Mouse (Mus musculus) forebrain, embryonic 10.5 days (tissue): ENCODE data around the gene Prx. TPM values are rescaled to one million over a fixed set of nuclear protein-coding genes. Genes with fewer than 3 reads are reported as not detected.
A peak's percentile ranks its signal among the peaks of the same experiment; 100 is the strongest.

Experiments
- DNase-seq: peaks from one replicate; pipeline ENCODE4 v3.0.0-alpha.2; 2017; ENCODE audit warnings: low spot score; ENCODE audit errors: extremely low spot score
- H3K27ac ChIP-seq: fragments of 300-500 bp; sonication (generic); 2 replicates; pipeline ENCODE4 v1.5.1; 2016; ENCODE audit warnings: mild to moderate bottlenecking
- H3K27me3 ChIP-seq: fragments of 300-500 bp; sonication (generic); 2 replicates; pipeline ENCODE4 v1.6.1; 2016; ENCODE audit warnings: mild to moderate bottlenecking; ENCODE audit not compliant: poor library complexity, severe bottlenecking
- H3K36me3 ChIP-seq: fragments of 300-500 bp; sonication (generic); replicated peaks from 2 replicates; pipeline ENCODE4 v1.6.1; 2016; ENCODE audit warnings: mild to moderate bottlenecking, moderate library complexity
- H3K4me1 ChIP-seq: fragments of 300-500 bp; sonication (generic); 2 replicates; pipeline ENCODE4 v1.6.1; 2016
- H3K4me3 ChIP-seq: fragments of 300-500 bp; sonication (generic); 2 replicates; pipeline ENCODE4 v1.5.1; 2016; ENCODE audit warnings: mild to moderate bottlenecking, moderate library complexity
- H3K9me3 ChIP-seq: fragments of 300-500 bp; sonication (generic); 2 replicates; pipeline ENCODE4 v1.6.1; 2016; ENCODE audit warnings: mild to moderate bottlenecking, moderate library complexity
- WGBS: fragments of 180-500 bp; shearing (Covaris S2); methylation state at CpG from one replicate; pipeline ENCODE4 v1.1.7; 2016; 5-methylcytosine and 5-hydroxymethylcytosine counted together
- polyA plus RNA-seq: library from polyadenylated mRNA; unstranded; fragments of >200 nt; fragmentation: Nextera tagmentation; extraction: Ambion mirVana; gene quantifications from 2 replicates; pipeline ENCODE4 v1.2.1, GENCODE M21; 2016

Gene Prx
- polyA plus RNA-seq, 1 experiment from 2014 or later, result 3.1 TPM

DNA sequence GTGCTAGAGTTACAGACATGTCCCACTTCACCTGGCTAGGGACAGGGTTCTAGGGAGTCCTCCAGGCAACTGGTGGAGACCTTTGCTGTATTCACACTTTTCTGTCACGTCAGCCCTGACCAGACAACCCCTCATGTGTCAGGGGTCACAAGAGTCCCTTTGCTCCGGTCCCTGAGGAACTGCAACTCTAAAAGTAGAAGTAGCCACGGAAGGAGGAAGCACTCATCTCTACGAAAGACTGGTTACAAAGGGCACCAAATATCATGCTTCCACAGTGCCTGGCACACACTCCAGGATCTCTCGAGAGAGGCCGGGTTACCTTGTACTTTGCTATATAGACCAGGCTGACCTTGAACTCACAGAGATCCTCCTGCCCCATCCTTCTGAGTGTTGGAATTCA is 37.5 kb downstream of the Prx start:
- no peak for DNase-seq
- no peaks in the 10 kb centered on the region; the same call in 1 of the 2 replicates for H3K27me3 ChIP-seq
- no peak overlapping the region for H3K27ac ChIP-seq
- 92% methylated on average over 6 of the region's 6 CpGs for WGBS
- H3K9me3 ChIP-seq, result no peaks in the 10 kb centered on the region
- peaks cover 4% of the 10 kb centered on the region for H3K4me1 ChIP-seq
- H3K36me3 ChIP-seq, result peaks cover 57% of the 10 kb centered on the region
- H3K4me3 ChIP-seq, result no peak overlapping the region

DNA sequence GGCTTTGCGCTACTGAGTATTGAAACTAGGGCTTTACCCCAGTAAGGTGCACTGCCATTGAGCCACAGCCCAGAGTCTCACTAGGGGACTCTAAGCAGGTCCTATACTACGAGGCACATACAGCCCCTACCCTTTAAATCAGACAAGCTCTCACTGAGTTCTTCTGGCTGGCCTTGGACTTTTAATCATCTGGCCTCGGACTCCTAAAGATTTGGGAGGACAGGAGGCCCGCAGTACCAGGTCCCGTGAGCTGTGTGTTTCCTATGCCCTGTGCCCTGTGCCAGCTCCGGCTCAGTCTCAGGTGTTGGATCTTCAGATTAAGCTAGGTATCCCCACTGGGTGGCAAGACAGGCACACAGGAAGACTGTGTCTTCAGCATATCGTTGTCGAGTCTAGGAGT is 38.9 kb downstream of the Prx start:
- H3K36me3 ChIP-seq, result peaks cover 44% of the 10 kb centered on the region
- H3K4me1 ChIP-seq, result peaks cover 18% of the 10 kb centered on the region
- H3K27me3 ChIP-seq, result no peaks in the 10 kb centered on the region; the same call in 1 of the 2 replicates
- no peak overlapping the region for H3K4me3 ChIP-seq
- H3K27ac ChIP-seq, result no peak overlapping the region
- H3K9me3 ChIP-seq, result no peaks in the 10 kb centered on the region
- 92% methylated on average over 8 of the region's 8 CpGs for WGBS
- no peak for DNase-seq

DNA sequence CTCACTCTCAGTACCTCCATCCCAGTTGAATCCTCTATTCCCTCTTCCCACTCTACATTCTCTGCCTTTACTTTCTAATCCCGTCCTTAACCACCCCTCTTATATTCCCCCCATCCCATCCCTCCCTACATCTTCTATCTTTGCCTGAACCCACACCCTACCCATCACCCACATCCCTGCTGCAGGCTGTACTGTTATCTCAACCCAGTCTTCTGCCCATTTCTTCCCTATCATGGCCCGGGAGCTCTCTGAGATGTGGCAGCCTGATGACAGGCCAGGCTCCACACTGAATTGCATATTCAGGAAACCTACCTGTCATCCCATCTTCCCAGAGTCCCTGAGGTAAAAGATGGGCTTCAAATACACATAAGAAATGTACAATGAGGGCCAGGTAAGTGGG is 39.7 kb downstream of the Prx start:
- Histone ChIP-seq H3K9me3 (no peaks in the 10 kb centered on the region), H3K27me3 (no peaks in the 10 kb centered on the region; the same call in 1 of the 2 replicates), H3K36me3 (peaks cover 36% of the 10 kb centered on the region), H3K4me3 (no peak overlapping the region), H3K4me1 (peaks cover 20% of the 10 kb centered on the region), H3K27ac (no peak overlapping the region)
- no peak for DNase-seq
- WGBS, result 77% methylated on average over 2 of the region's 2 CpGs

- Histone ChIP-seq H3K4me1 (peaks cover 20% of the 10 kb centered on the region), H3K4me3 (no peak overlapping the region), H3K9me3 (no peaks in the 10 kb centered on the region), H3K27me3 (no peaks in the 10 kb centered on the region; the same call in 1 of the 2 replicates), H3K27ac (no peak overlapping the region), H3K36me3 (peaks cover 23% of the 10 kb centered on the region)
- WGBS, result 77% methylated on average over 2 of the region's 2 CpGs
- no peak for DNase-seq
Observed at GRCm38 (mm10) chr7:27540521-27540920, 41.4 kb downstream of the Prx start.

- H3K27ac ChIP-seq, result no peak overlapping the region
- WGBS, result 84% methylated on average over 6 of the region's 6 CpGs
- no peak overlapping the region for H3K4me3 ChIP-seq
- no peaks in the 10 kb centered on the region; the same call in 1 of the 2 replicates for H3K27me3 ChIP-seq
- peaks cover 19% of the 10 kb centered on the region for H3K36me3 ChIP-seq
- DNase-seq, result no peak
- peaks cover 20% of the 10 kb centered on the region for H3K4me1 ChIP-seq
- no peaks in the 10 kb centered on the region for H3K9me3 ChIP-seq
Observed at GRCm38 (mm10) chr7:27540935-27541334, 41.8 kb downstream of the Prx start.

GRCm38 (mm10) chr7:27541431-27541830 is 42.3 kb downstream of the Prx start:
- Histone ChIP-seq H3K9me3 (no peaks in the 10 kb centered on the region), H3K4me1 (peaks cover 20% of the 10 kb centered on the region), H3K36me3 (peaks cover 14% of the 10 kb centered on the region), H3K4me3 (peak overlapping the region; percentile 56; the same call in 1 of the 2 replicates), H3K27ac (no peak overlapping the region), H3K27me3 (no peaks in the 10 kb centered on the region; the same call in 1 of the 2 replicates)
- no peak for DNase-seq
- 85% methylated on average over 16 of the region's 16 CpGs for WGBS

DNA sequence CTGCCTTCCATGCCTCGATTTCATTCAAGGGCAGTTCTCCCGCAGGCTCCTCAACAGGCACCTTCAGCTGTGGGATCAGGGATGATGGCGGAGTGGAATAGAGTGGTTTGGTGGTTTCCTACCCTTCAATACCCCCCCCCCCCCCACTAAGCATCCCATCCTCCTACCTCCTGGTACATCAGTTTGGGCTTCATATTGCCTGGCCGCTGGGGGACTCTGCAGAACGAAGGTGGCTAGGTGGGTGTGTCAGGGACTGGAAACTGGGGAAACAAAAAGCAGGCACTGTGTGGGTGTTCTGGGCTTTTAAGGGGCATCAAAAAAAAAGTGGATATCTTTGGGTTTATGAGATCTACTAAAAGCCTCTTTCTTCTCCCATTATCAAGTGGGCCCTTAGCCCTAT is 42.8 kb downstream of the Prx start:
- WGBS, result 61% methylated on average over 5 of the region's 5 CpGs

DNA sequence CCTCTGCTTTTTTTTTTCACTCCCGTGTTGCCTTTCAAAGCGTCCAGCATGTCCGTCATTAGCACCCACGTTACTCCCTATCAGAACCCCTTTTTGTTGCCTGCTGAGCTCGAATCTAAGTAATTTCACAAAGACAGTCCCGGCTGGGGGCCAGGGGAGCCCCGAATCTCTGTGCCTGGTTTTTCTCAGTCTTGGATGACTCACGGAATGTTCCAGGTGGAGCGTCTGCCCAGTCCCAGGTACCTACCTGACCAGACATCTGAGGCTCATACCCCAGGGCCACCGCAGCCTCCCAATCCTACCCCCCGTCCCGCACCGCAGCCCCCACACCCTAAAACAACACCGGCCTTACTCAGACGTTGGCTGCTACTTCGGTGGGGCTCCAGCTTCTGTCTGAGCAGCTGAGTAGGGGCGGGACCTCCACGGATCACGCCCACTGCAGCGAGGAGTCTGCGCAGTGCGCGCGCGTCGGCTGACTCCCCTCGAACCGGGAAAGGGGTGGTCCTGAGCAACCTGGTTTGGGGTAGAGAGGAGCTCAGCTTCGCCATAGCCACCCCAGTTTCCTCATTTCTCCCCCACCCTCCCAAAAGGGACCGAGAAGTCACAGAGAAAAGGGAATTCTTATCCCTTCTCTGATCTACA is 43.4 kb downstream of the Prx start:
- H3K27me3 ChIP-seq, result no peaks in the 10 kb centered on the region; the same call in 1 of the 2 replicates
- peak; percentile 77 for DNase-seq
- peak overlapping the region; percentile 71 for H3K27ac ChIP-seq
- peaks cover 20% of the 10 kb centered on the region for H3K4me1 ChIP-seq
- WGBS, result 5% methylated on average over 30 of the region's 30 CpGs
- H3K4me3 ChIP-seq, result peak overlapping the region; percentile 56
- peaks cover 6% of the 10 kb centered on the region; the same call in 1 of the 2 replicates for H3K36me3 ChIP-seq
- H3K9me3 ChIP-seq, result no peaks in the 10 kb centered on the region

More for the DNA sequence above, 42.8 kb downstream of the Prx start:
- Histone ChIP-seq H3K4me3 (peak overlapping the region; percentile 56), H3K4me1 (peaks cover 20% of the 10 kb centered on the region), H3K27ac (no peak overlapping the region), H3K27me3 (no peaks in the 10 kb centered on the region; the same call in 1 of the 2 replicates), H3K9me3 (no peaks in the 10 kb centered on the region), H3K36me3 (peaks cover 11% of the 10 kb centered on the region; the same call in 1 of the 2 replicates)
- DNase-seq, result no peak

DNA sequence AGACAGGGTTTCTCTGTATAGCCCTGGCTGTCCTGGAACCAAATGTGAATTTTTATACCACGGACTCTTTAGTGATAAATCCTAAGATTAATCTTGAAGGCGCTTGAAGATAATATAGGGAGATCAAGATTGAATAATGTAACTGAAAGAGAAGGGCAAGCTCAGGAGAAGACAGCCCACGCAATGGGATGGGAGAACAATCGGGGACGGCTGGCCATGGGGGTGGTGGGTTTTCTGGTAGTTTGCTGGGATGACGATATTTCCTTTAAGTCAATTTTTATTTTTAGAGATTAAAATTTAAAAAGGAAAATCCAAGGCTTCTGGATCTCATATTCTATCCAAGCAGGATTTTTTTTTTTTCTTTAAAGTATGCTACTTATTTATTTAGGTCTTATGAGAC is 43.9 kb downstream of the Prx start:
- Histone ChIP-seq H3K27me3 (no peaks in the 10 kb centered on the region; the same call in 1 of the 2 replicates), H3K27ac (peak overlapping the region; percentile 71), H3K4me1 (peaks cover 20% of the 10 kb centered on the region), H3K9me3 (no peaks in the 10 kb centered on the region), H3K36me3 (0 out of 2 replicates have a peak, but pooled peaks cover 6% of the 10 kb centered on the region), H3K4me3 (peak overlapping the region; percentile 56)
- DNase-seq, result no peak
- 59% methylated on average over 6 of the region's 6 CpGs for WGBS

DNA sequence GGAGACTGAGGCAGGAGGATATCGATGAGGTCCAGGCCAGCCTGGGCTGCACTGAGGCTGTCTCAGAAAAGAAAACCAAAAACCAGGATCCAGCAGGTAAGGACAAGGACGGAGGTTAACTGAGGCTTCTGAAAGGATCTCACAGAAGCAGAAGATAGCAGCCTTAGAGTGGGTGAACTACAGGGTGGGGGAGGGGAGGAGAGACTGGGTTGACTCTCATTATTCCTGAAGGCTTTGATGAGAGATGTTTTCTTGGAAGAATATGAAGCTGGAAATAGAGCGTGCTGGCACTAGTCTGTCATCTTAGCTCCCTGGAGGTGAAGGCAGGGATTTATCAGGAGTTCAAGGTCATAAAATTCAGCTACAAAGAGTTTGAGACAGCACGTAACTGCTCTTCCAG is 44.7 kb downstream of the Prx start:
- no peaks in the 10 kb centered on the region for H3K9me3 ChIP-seq
- H3K36me3 ChIP-seq, result 0 out of 2 replicates have a peak, but pooled peaks cover 6% of the 10 kb centered on the region
- H3K27me3 ChIP-seq, result no peaks in the 10 kb centered on the region; the same call in 1 of the 2 replicates
- H3K4me1 ChIP-seq, result peaks cover 20% of the 10 kb centered on the region
- H3K4me3 ChIP-seq, result no peak overlapping the region
- 87% methylated on average over 4 of the region's 4 CpGs for WGBS
- H3K27ac ChIP-seq, result no peak overlapping the region
- DNase-seq, result no peak

- WGBS, result 87% methylated on average over 12 of the region's 12 CpGs
- H3K36me3 ChIP-seq, result 0 out of 2 replicates have a peak, but pooled peaks cover 3% of the 10 kb centered on the region
Observed at GRCm38 (mm10) chr7:27544675-27545370, 45.7 kb downstream of the Prx start.

GRCm38 (mm10) chr7:27549597-27549996 is 50.5 kb downstream of the Prx start:
- DNase-seq, result no peak

More at GRCm38 (mm10) chr7:27544675-27545370, 45.7 kb downstream of the Prx start:
- H3K27ac ChIP-seq, result no peak overlapping the region
- peaks cover 20% of the 10 kb centered on the region for H3K4me1 ChIP-seq
- H3K27me3 ChIP-seq, result no peaks in the 10 kb centered on the region; the same call in 1 of the 2 replicates
- no peak for DNase-seq
- no peaks in the 10 kb centered on the region for H3K9me3 ChIP-seq
- H3K4me3 ChIP-seq, result no peak overlapping the region

DNA sequence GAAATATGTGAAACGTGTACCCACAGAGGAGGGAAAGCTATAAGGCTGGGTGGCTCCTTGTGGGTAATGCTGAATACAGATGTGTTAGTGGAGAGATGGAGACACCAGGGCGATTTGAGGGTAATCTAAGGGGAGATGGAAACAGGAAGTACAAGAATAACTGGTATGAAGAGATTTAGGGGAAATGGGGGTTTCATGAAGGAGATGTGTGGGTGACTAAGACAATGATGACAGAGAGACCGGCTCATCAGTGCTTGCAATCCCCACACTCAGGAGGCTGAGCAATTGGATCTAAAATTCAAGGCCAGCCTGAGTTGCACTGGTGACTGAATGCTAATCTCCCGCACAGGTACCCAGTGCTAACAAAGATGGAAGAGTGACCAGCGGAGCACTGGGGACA is 52.9 kb downstream of the Prx start:
- no peak for DNase-seq
- H3K27ac ChIP-seq, result no peak overlapping the region
- 65% methylated on average over 5 of the region's 5 CpGs for WGBS
- peaks cover 28% of the 10 kb centered on the region for H3K4me1 ChIP-seq
- H3K9me3 ChIP-seq, result no peaks in the 10 kb centered on the region
- H3K27me3 ChIP-seq, result no peaks in the 10 kb centered on the region
- peaks cover 19% of the 10 kb centered on the region for H3K36me3 ChIP-seq
- H3K4me3 ChIP-seq, result peak overlapping the region; percentile 82

More at GRCm38 (mm10) chr7:27549597-27549996, 50.5 kb downstream of the Prx start:
- peaks cover 25% of the 10 kb centered on the region for H3K4me1 ChIP-seq
- no peak overlapping the region for H3K27ac ChIP-seq
- no peaks in the 10 kb centered on the region for H3K27me3 ChIP-seq
- H3K36me3 ChIP-seq, result peaks cover under 1% of the 10 kb centered on the region; the same call in 1 of the 2 replicates
- 80% methylated on average over 6 of the region's 6 CpGs for WGBS
- H3K9me3 ChIP-seq, result no peaks in the 10 kb centered on the region
- no peak overlapping the region for H3K4me3 ChIP-seq
